Mouse (Mus musculus): ENCODE measurements around the gene Tbxa2r. TPM values are rescaled to one million over a fixed set of nuclear protein-coding genes. Genes with fewer than 3 reads are reported as not detected.

The Tbxa2r gene
- polyA plus RNA-seq, 1 experiment, result 0.47 TPM

GRCm38 (mm10) chr10:81356352-81356990 is 27.9 kb downstream of the Tbxa2r start:
- no peaks in the 10 kb centered on the region for H3K36me3 ChIP-seq (ENCODE audit: control insufficient read depth, insufficient read depth, low read length)
- TF ChIP-seq CTCF (IDR thresholded peaks at IDR 0.05; ENCODE audit: control insufficient read depth, insufficient read depth, insufficient replicate concordance, low read depth, low read length) (no peak), POLR2A (IDR thresholded peaks at IDR 0.05; ENCODE audit: control insufficient read depth, low read depth, low read length) (no peak)
- H3K27ac ChIP-seq (ENCODE audit: control insufficient read depth, insufficient read depth, low read depth, low read length), result peak overlapping the region; percentile 62
- H3K4me1 ChIP-seq (ENCODE audit: control insufficient read depth, insufficient read depth, low read length), result peaks cover 31% of the 10 kb centered on the region
- peak overlapping the region; percentile 98 for H3K4me3 ChIP-seq (ENCODE audit: control insufficient read depth, low read depth, low read length)
- H3K27me3 ChIP-seq (ENCODE audit: control insufficient read depth, insufficient read depth, low read length), result no peaks in the 10 kb centered on the region

- H3K36me3 ChIP-seq (ENCODE audit: control insufficient read depth, insufficient read depth, low read length), result no peaks in the 10 kb centered on the region
- H3K27ac ChIP-seq (ENCODE audit: control insufficient read depth, insufficient read depth, low read depth, low read length), result peak within 1 kb of the TSS; percentile 94
- peaks cover 26% of the 10 kb centered on the region for H3K4me1 ChIP-seq (ENCODE audit: control insufficient read depth, insufficient read depth, low read length)
- H3K27me3 ChIP-seq (ENCODE audit: control insufficient read depth, insufficient read depth, low read length), result no peaks in the 10 kb centered on the region
- H3K4me3 ChIP-seq (ENCODE audit: control insufficient read depth, low read depth, low read length), result peak within 1 kb of the TSS; percentile 98
- TF ChIP-seq CTCF (IDR thresholded peaks at IDR 0.05; ENCODE audit: control insufficient read depth, insufficient read depth, insufficient replicate concordance, low read depth, low read length), result no peak
- TF ChIP-seq POLR2A (IDR thresholded peaks at IDR 0.05; ENCODE audit: control insufficient read depth, low read depth, low read length), result peak; percentile 57; the same call in 1 of the 2 replicates
These were observed 28.7 kb downstream of the Tbxa2r start, which contains the start of gene Mfsd12 for GRCm38 (mm10) chr10:81356991-81357844. Gene Mfsd12, plus strand, starts transcription at chr10:81357491.

- no peaks in the 10 kb centered on the region for H3K36me3 ChIP-seq (ENCODE audit: control insufficient read depth, insufficient read depth, low read length)
- peak overlapping the region; percentile 98 for H3K4me3 ChIP-seq (ENCODE audit: control insufficient read depth, low read depth, low read length)
- peaks cover 31% of the 10 kb centered on the region for H3K4me1 ChIP-seq (ENCODE audit: control insufficient read depth, insufficient read depth, low read length)
- no peak overlapping the region; the same call in 1 of the 2 replicates for H3K27ac ChIP-seq (ENCODE audit: control insufficient read depth, insufficient read depth, low read depth, low read length)
- TF ChIP-seq POLR2A (IDR thresholded peaks at IDR 0.05; ENCODE audit: control insufficient read depth, low read depth, low read length) (no peak), CTCF (IDR thresholded peaks at IDR 0.05; ENCODE audit: control insufficient read depth, insufficient read depth, insufficient replicate concordance, low read depth, low read length) (no peak)
- no peaks in the 10 kb centered on the region for H3K27me3 ChIP-seq (ENCODE audit: control insufficient read depth, insufficient read depth, low read length)
These were observed 29.7 kb downstream of the Tbxa2r start for GRCm38 (mm10) chr10:81358209-81358608.

GRCm38 (mm10) chr10:81358841-81359240 is 30.3 kb downstream of the Tbxa2r start:
- Histone ChIP-seq H3K27me3 (ENCODE audit: control insufficient read depth, insufficient read depth, low read length) (no peaks in the 10 kb centered on the region), H3K36me3 (ENCODE audit: control insufficient read depth, insufficient read depth, low read length) (no peaks in the 10 kb centered on the region), H3K4me1 (ENCODE audit: control insufficient read depth, insufficient read depth, low read length) (peaks cover 36% of the 10 kb centered on the region), H3K27ac (ENCODE audit: control insufficient read depth, insufficient read depth, low read depth, low read length) (no peak overlapping the region), H3K4me3 (ENCODE audit: control insufficient read depth, low read depth, low read length) (peak overlapping the region; percentile 98)
- TF ChIP-seq CTCF (IDR thresholded peaks at IDR 0.05; ENCODE audit: control insufficient read depth, insufficient read depth, insufficient replicate concordance, low read depth, low read length) (no peak), POLR2A (IDR thresholded peaks at IDR 0.05; ENCODE audit: control insufficient read depth, low read depth, low read length) (no peak)

GRCm38 (mm10) chr10:81360721-81361120 is 32.2 kb downstream of the Tbxa2r start:
- H3K27ac ChIP-seq (ENCODE audit: control insufficient read depth, insufficient read depth, low read depth, low read length), result no peak overlapping the region
- TF ChIP-seq CTCF (IDR thresholded peaks at IDR 0.05; ENCODE audit: control insufficient read depth, insufficient read depth, insufficient replicate concordance, low read depth, low read length) (no peak), POLR2A (IDR thresholded peaks at IDR 0.05; ENCODE audit: control insufficient read depth, low read depth, low read length) (no peak)
- H3K4me1 ChIP-seq (ENCODE audit: control insufficient read depth, insufficient read depth, low read length), result peaks cover 41% of the 10 kb centered on the region
- H3K4me3 ChIP-seq (ENCODE audit: control insufficient read depth, low read depth, low read length), result no peak overlapping the region
- no peaks in the 10 kb centered on the region for H3K36me3 ChIP-seq (ENCODE audit: control insufficient read depth, insufficient read depth, low read length)
- no peaks in the 10 kb centered on the region for H3K27me3 ChIP-seq (ENCODE audit: control insufficient read depth, insufficient read depth, low read length)

- H3K36me3 ChIP-seq (ENCODE audit: control insufficient read depth, insufficient read depth, low read length), result no peaks in the 10 kb centered on the region
- TF ChIP-seq POLR2A (IDR thresholded peaks at IDR 0.05; ENCODE audit: control insufficient read depth, low read depth, low read length), result no peak
- TF ChIP-seq CTCF (IDR thresholded peaks at IDR 0.05; ENCODE audit: control insufficient read depth, insufficient read depth, insufficient replicate concordance, low read depth, low read length), result no peak
- no peak overlapping the region for H3K27ac ChIP-seq (ENCODE audit: control insufficient read depth, insufficient read depth, low read depth, low read length)
- no peaks in the 10 kb centered on the region for H3K27me3 ChIP-seq (ENCODE audit: control insufficient read depth, insufficient read depth, low read length)
- H3K4me1 ChIP-seq (ENCODE audit: control insufficient read depth, insufficient read depth, low read length), result peaks cover 28% of the 10 kb centered on the region
- peak overlapping the region; percentile 83 for H3K4me3 ChIP-seq (ENCODE audit: control insufficient read depth, low read depth, low read length)
These were observed 33.9 kb downstream of the Tbxa2r start for GRCm38 (mm10) chr10:81362336-81362949.
